Mouse (Mus musculus): Measurements from ENCODE around the gene Ttc22. TPM values are rescaled to one million over a fixed set of nuclear protein-coding genes. Genes with fewer than 3 reads are reported as not detected.

Gene Ttc22
- polyA plus RNA-seq, 1 experiment: not detected

GRCm38 (mm10) chr4:106630333-106631220 is 8.3 kb downstream of the Ttc22 start:
- H3K4me1 ChIP-seq (ENCODE audit: control insufficient read depth, insufficient read depth, insufficient read length, low read length): peaks cover 4% of the 10 kb centered on the region; the same call in 1 of the 2 replicates
- no peak overlapping the region for H3K4me3 ChIP-seq (ENCODE audit: insufficient read depth, low read depth, low read length)
- no peak overlapping the region for H3K27ac ChIP-seq (replicated peaks; ENCODE audit: low read depth, low read length)

GRCm38 (mm10) chr4:106632313-106632712 is 10.1 kb downstream of the Ttc22 start:
- no peak overlapping the region for H3K27ac ChIP-seq (replicated peaks; ENCODE audit: low read depth, low read length)
- H3K4me3 ChIP-seq (ENCODE audit: insufficient read depth, low read depth, low read length): no peak overlapping the region
- peaks cover 4% of the 10 kb centered on the region; the same call in 1 of the 2 replicates for H3K4me1 ChIP-seq (ENCODE audit: control insufficient read depth, insufficient read depth, insufficient read length, low read length)

- no peak overlapping the region for H3K4me3 ChIP-seq (ENCODE audit: insufficient read depth, low read depth, low read length)
- H3K4me1 ChIP-seq (ENCODE audit: control insufficient read depth, insufficient read depth, insufficient read length, low read length): peaks cover 4% of the 10 kb centered on the region; the same call in 1 of the 2 replicates
- no peak overlapping the region for H3K27ac ChIP-seq (replicated peaks; ENCODE audit: low read depth, low read length)
Observed at GRCm38 (mm10) chr4:106633281-106634085, 11.3 kb downstream of the Ttc22 start.

- H3K27ac ChIP-seq (replicated peaks; ENCODE audit: low read depth, low read length): no peak overlapping the region
- no peaks in the 10 kb centered on the region for H3K4me1 ChIP-seq (ENCODE audit: control insufficient read depth, insufficient read depth, insufficient read length, low read length)
- no peak overlapping the region for H3K4me3 ChIP-seq (ENCODE audit: insufficient read depth, low read depth, low read length)
Observed at GRCm38 (mm10) chr4:106634086-106634479, 11.9 kb downstream of the Ttc22 start.

- Histone ChIP-seq H3K27ac (replicated peaks; ENCODE audit: low read depth, low read length) (no peak overlapping the region), H3K4me3 (ENCODE audit: insufficient read depth, low read depth, low read length) (no peak overlapping the region), H3K4me1 (ENCODE audit: control insufficient read depth, insufficient read depth, insufficient read length, low read length) (no peaks in the 10 kb centered on the region)
Observed at GRCm38 (mm10) chr4:106643483-106644217, 21.4 kb downstream of the Ttc22 start.

- Histone ChIP-seq H3K27ac (replicated peaks; ENCODE audit: low read depth, low read length) (no peak overlapping the region), H3K4me1 (ENCODE audit: control insufficient read depth, insufficient read depth, insufficient read length, low read length) (no peaks in the 10 kb centered on the region), H3K4me3 (ENCODE audit: insufficient read depth, low read depth, low read length) (no peak overlapping the region)
Observed at GRCm38 (mm10) chr4:106644218-106644610, 22.0 kb downstream of the Ttc22 start.

GRCm38 (mm10) chr4:106645797-106646196 is 23.6 kb downstream of the Ttc22 start:
- H3K4me3 ChIP-seq (ENCODE audit: insufficient read depth, low read depth, low read length): no peak overlapping the region
- no peak overlapping the region for H3K27ac ChIP-seq (replicated peaks; ENCODE audit: low read depth, low read length)
- H3K4me1 ChIP-seq (ENCODE audit: control insufficient read depth, insufficient read depth, insufficient read length, low read length): no peaks in the 10 kb centered on the region

- Histone ChIP-seq H3K27ac (replicated peaks; ENCODE audit: low read depth, low read length) (no peak overlapping the region), H3K4me3 (ENCODE audit: insufficient read depth, low read depth, low read length) (no peak overlapping the region)
Observed at GRCm38 (mm10) chr4:106647137-106647536, 24.9 kb downstream of the Ttc22 start.

GRCm38 (mm10) chr4:106650833-106651527 is 28.7 kb downstream of the Ttc22 start, which contains the start of gene Pars2:
Gene Pars2 (plus strand): TSS chr4:106651069.
- Histone ChIP-seq H3K4me3 (ENCODE audit: insufficient read depth, low read depth, low read length) (peak within 1 kb of the TSS; percentile 75), H3K4me1 (ENCODE audit: control insufficient read depth, insufficient read depth, insufficient read length, low read length) (peaks cover 5% of the 10 kb centered on the region; the same call in 1 of the 2 replicates), H3K27ac (replicated peaks; ENCODE audit: low read depth, low read length) (no peak within 1 kb of the TSS)

More at GRCm38 (mm10) chr4:106647137-106647536, 24.9 kb downstream of the Ttc22 start:
- peaks cover 5% of the 10 kb centered on the region; the same call in 1 of the 2 replicates for H3K4me1 ChIP-seq (ENCODE audit: control insufficient read depth, insufficient read depth, insufficient read length, low read length)

GRCm38 (mm10) chr4:106652546-106652945 is 30.3 kb downstream of the Ttc22 start:
- peaks cover 5% of the 10 kb centered on the region; the same call in 1 of the 2 replicates for H3K4me1 ChIP-seq (ENCODE audit: control insufficient read depth, insufficient read depth, insufficient read length, low read length)
- H3K27ac ChIP-seq (replicated peaks; ENCODE audit: low read depth, low read length): no peak overlapping the region
- no peak overlapping the region for H3K4me3 ChIP-seq (ENCODE audit: insufficient read depth, low read depth, low read length)

GRCm38 (mm10) chr4:106653051-106653450 is 30.8 kb downstream of the Ttc22 start:
- peaks cover 5% of the 10 kb centered on the region; the same call in 1 of the 2 replicates for H3K4me1 ChIP-seq (ENCODE audit: control insufficient read depth, insufficient read depth, insufficient read length, low read length)
- no peak overlapping the region for H3K4me3 ChIP-seq (ENCODE audit: insufficient read depth, low read depth, low read length)
- no peak overlapping the region for H3K27ac ChIP-seq (replicated peaks; ENCODE audit: low read depth, low read length)

- no peak overlapping the region for H3K4me3 ChIP-seq (ENCODE audit: insufficient read depth, low read depth, low read length)
Observed at GRCm38 (mm10) chr4:106655681-106656080, 33.4 kb downstream of the Ttc22 start.

GRCm38 (mm10) chr4:106663956-106664470 is 41.8 kb downstream of the Ttc22 start:
- 0 out of 2 replicates have a peak overlapping the region, but pooled peaks have one; percentile 24 for H3K27ac ChIP-seq (replicated peaks; ENCODE audit: low read depth, low read length)
- no peaks in the 10 kb centered on the region for H3K4me1 ChIP-seq (ENCODE audit: control insufficient read depth, insufficient read depth, insufficient read length, low read length)
- H3K4me3 ChIP-seq (ENCODE audit: insufficient read depth, low read depth, low read length): no peak overlapping the region

More at GRCm38 (mm10) chr4:106655681-106656080, 33.4 kb downstream of the Ttc22 start:
- H3K27ac ChIP-seq (replicated peaks; ENCODE audit: low read depth, low read length): no peak overlapping the region
- peaks cover 5% of the 10 kb centered on the region; the same call in 1 of the 2 replicates for H3K4me1 ChIP-seq (ENCODE audit: control insufficient read depth, insufficient read depth, insufficient read length, low read length)

GRCm38 (mm10) chr4:106664697-106665096 is 42.5 kb downstream of the Ttc22 start:
- H3K27ac ChIP-seq (replicated peaks; ENCODE audit: low read depth, low read length): 0 out of 2 replicates have a peak overlapping the region, but pooled peaks have one; percentile 1
- H3K4me1 ChIP-seq (ENCODE audit: control insufficient read depth, insufficient read depth, insufficient read length, low read length): no peaks in the 10 kb centered on the region
- H3K4me3 ChIP-seq (ENCODE audit: insufficient read depth, low read depth, low read length): no peak overlapping the region

Data from brown adipose tissue, adult 24 weeks (tissue).